ENCODE assay signal across 13 mouse cellular contexts in genomic region chr9:103696967-103697366, GRCm38 (mm10).
DNase-seq lines count a peak whose midpoint lies in the region; ATAC-seq and TF ChIP-seq lines count a peak whose summit lies in the region.
"Had no signal": no experiment of that assay in that cellular context is flagged by ENCODE, and none has a peak within 500 bp of the region (broad histone marks: within the 10 kb centered on the region; RNA-seq: fewer than 3 reads in every experiment).

No protein-coding gene starts in this region.

- peak overlapping the region; percentile 32; the same call in 1 of the 2 replicates for H3K27ac ChIP-seq in heart, embryonic 11.5 days (ENCODE audit: low read depth, low read length)
- H3K27ac ChIP-seq in midbrain, embryonic 14.5 days (replicated peaks; ENCODE audit: low read depth, low read length): 0 out of 2 replicates have a peak overlapping the region, but pooled peaks have one; percentile 5
- H3K27ac ChIP-seq in midbrain, embryonic 10.5 days (replicated peaks): no peak overlapping the region
- H3K27ac ChIP-seq in forebrain, postnatal 0 days (ENCODE audit: low read depth, low read length): peak overlapping the region; percentile 47; the same call in 1 of the 2 replicates
- H3K27ac ChIP-seq: limb, embryonic 12.5 days had no signal

- H3K4me2 ChIP-seq in heart, embryonic 11.5 days: no peak overlapping the region
- H3K4me2 ChIP-seq in midbrain, embryonic 14.5 days (ENCODE audit: low read length): no peak overlapping the region
- no peak overlapping the region for H3K4me2 ChIP-seq in forebrain, postnatal 0 days (ENCODE audit: low read depth)
- H3K4me2 ChIP-seq: limb, embryonic 12.5 days had no signal

- ATAC-seq in heart, embryonic 11.5 days (replicated peaks; ENCODE audit: insufficient number of reproducible peaks, low FRiP score, low TSS enrichment): no peak
- ATAC-seq in midbrain, embryonic 14.5 days (ENCODE audit: low FRiP score, low TSS enrichment): no peak
- peak; percentile 87 for ATAC-seq in forebrain, postnatal 0 days
- ATAC-seq: lung, postnatal 0 days had no signal

- H3K4me1 ChIP-seq in heart, embryonic 11.5 days (ENCODE audit: control insufficient read depth, insufficient read depth, low read length): peaks cover 25% of the 10 kb centered on the region
- H3K4me1 ChIP-seq in midbrain, embryonic 14.5 days (ENCODE audit: control insufficient read depth, insufficient read depth, low read length): no peaks in the 10 kb centered on the region
- H3K4me1 ChIP-seq in midbrain, embryonic 10.5 days: 0 out of 2 replicates have a peak, but pooled peaks cover 4% of the 10 kb centered on the region
- peaks cover 21% of the 10 kb centered on the region for H3K4me1 ChIP-seq in forebrain, postnatal 0 days (ENCODE audit: insufficient read depth)

- H3K9ac ChIP-seq in heart, embryonic 11.5 days (ENCODE audit: low read depth, low read length): no peak overlapping the region
- no peak overlapping the region for H3K9ac ChIP-seq in midbrain, embryonic 14.5 days (replicated peaks; ENCODE audit: low read length)
- H3K9ac ChIP-seq in forebrain, postnatal 0 days: no peak overlapping the region
- H3K9ac ChIP-seq: limb, embryonic 12.5 days had no signal

- H3K9me3 ChIP-seq in heart, embryonic 11.5 days (replicated peaks; ENCODE audit: control insufficient read depth, low read length): 0 out of 2 replicates have a peak, but pooled peaks cover 2% of the 10 kb centered on the region
- no peaks in the 10 kb centered on the region for H3K9me3 ChIP-seq in midbrain, embryonic 14.5 days (ENCODE audit: control insufficient read depth, low read length)
- H3K9me3 ChIP-seq in midbrain, embryonic 10.5 days (replicated peaks): 0 out of 2 replicates have a peak, but pooled peaks cover 7% of the 10 kb centered on the region
- no peaks in the 10 kb centered on the region for H3K9me3 ChIP-seq in forebrain, postnatal 0 days (ENCODE audit: low read length)

- H3K4me3 ChIP-seq in heart, embryonic 11.5 days (ENCODE audit: low read depth, low read length): no peak overlapping the region
- no peak overlapping the region for H3K4me3 ChIP-seq in midbrain, embryonic 14.5 days (replicated peaks; ENCODE audit: low read depth, low read length)
- H3K4me3 ChIP-seq in midbrain, embryonic 10.5 days: no peak overlapping the region
- H3K4me3 ChIP-seq in forebrain, postnatal 0 days (ENCODE audit: low read depth, low read length): no peak overlapping the region
- H3K4me3 ChIP-seq: limb, embryonic 12.5 days had no signal

- TF ChIP-seq CTCF in forebrain, postnatal 0 days (IDR thresholded peaks at IDR 0.05; ENCODE audit: low read depth): no peak

- no peak for DNase-seq in heart, postnatal 36 days
- peak; percentile 31 for DNase-seq in midbrain, embryonic 14.5 days
- DNase-seq in midbrain, embryonic 10.5 days (ENCODE audit: low spot score): no peak
- peak; percentile 71 for DNase-seq in forebrain, postnatal 0 days
- peak; percentile 60 to 65 for DNase-seq in right cerebral cortex, postnatal 10 days (ENCODE audit: low spot score in 2 of 2)
- no peak for DNase-seq in urinary bladder, postnatal 14 days (ENCODE audit: low spot score)
- no peak for DNase-seq in Muller cell, postnatal 12 days (ENCODE audit: inconsistent ontology term)
- DNase-seq: cerebellum, adult 11 months; embryo, embryonic 11 days; kidney, postnatal 14 days had no signal

- intact Hi-C loops in heart, postnatal 36 days (cut with DNase I): no loop called here

- 64% methylated on average over 6 of the region's 6 CpGs for WGBS in heart, embryonic 11.5 days (ENCODE audit: insufficient replicate concordance)
- 64% methylated on average over 6 of the region's 6 CpGs for WGBS in midbrain, embryonic 14.5 days
- WGBS in midbrain, embryonic 10.5 days: 86% methylated on average over 6 of the region's 6 CpGs
- WGBS in forebrain, postnatal 0 days: 28% methylated on average over 6 of the region's 6 CpGs

- H3K36me3 ChIP-seq in heart, embryonic 11.5 days (ENCODE audit: control insufficient read depth, insufficient read depth, low read length): no peaks in the 10 kb centered on the region
- H3K36me3 ChIP-seq in midbrain, embryonic 14.5 days (ENCODE audit: control insufficient read depth, insufficient read depth, low read length): no peaks in the 10 kb centered on the region
- H3K36me3 ChIP-seq in midbrain, embryonic 10.5 days: no peaks in the 10 kb centered on the region
- H3K36me3 ChIP-seq in forebrain, postnatal 0 days (ENCODE audit: insufficient read depth): no peaks in the 10 kb centered on the region
- H3K36me3 ChIP-seq: limb, embryonic 12.5 days had no signal

- H3K27me3 ChIP-seq in heart, embryonic 11.5 days (ENCODE audit: control insufficient read depth, insufficient read depth, low read length): no peaks in the 10 kb centered on the region
- H3K27me3 ChIP-seq in midbrain, embryonic 14.5 days (ENCODE audit: control insufficient read depth, insufficient read depth, low read length): no peaks in the 10 kb centered on the region
- no peaks in the 10 kb centered on the region for H3K27me3 ChIP-seq in midbrain, embryonic 10.5 days (ENCODE audit: low read depth, poor library complexity, severe bottlenecking)
- no peaks in the 10 kb centered on the region for H3K27me3 ChIP-seq in forebrain, postnatal 0 days (ENCODE audit: insufficient read depth, low read length)
- H3K27me3 ChIP-seq: limb, embryonic 12.5 days had no signal

Comparison
In these comparisons a context has a peak if more than half of its experiments do, and no peak if none do; other contexts are left out.
1. DNase-seq: peak in midbrain, embryonic 14.5 days (single experiment), forebrain, postnatal 0 days (single experiment) and right cerebral cortex, postnatal 10 days (2 of 2); none in heart, postnatal 36 days (0 of 2), midbrain, embryonic 10.5 days (single experiment), urinary bladder, postnatal 14 days (single experiment) and Muller cell, postnatal 12 days (single experiment).